Mouse (Mus musculus) kidney, postnatal 0 days (tissue): ENCODE measurements around the gene Tvp23b. TPM values are rescaled to one million over a fixed set of nuclear protein-coding genes. Genes with fewer than 3 reads are reported as not detected.
A peak's percentile ranks its signal among the peaks of the same experiment; 100 is the strongest.

Experiments
- ATAC-seq: fragments of 200-750 bp; cut with Nextera tagmentation; replicated peaks from 2 replicates; pipeline ENCODE4 v1.8.0; 2017; ENCODE audit warnings: low read depth, moderate number of reproducible peaks, moderate TSS enrichment, moderate library complexity; ENCODE audit not compliant: low FRiP score
- DNase-seq: peaks from one replicate; pipeline ENCODE4 v3.0.0-alpha.2; 2016; ENCODE audit warnings: low spot score
- H3K27ac ChIP-seq: fragments of 300-500 bp; sonication (generic); 2 replicates; pipeline ENCODE4 v1.5.1; 2014; ENCODE audit warnings: mild to moderate bottlenecking
- H3K27me3 ChIP-seq: fragments of 300-500 bp; sonication (generic); 2 replicates; pipeline ENCODE4 v1.6.1; 2014; ENCODE audit warnings: low read length, mixed read lengths; ENCODE audit not compliant: insufficient read depth
- H3K36me3 ChIP-seq: fragments of 300-500 bp; sonication (generic); 2 replicates; pipeline ENCODE4 v1.6.1; 2014; ENCODE audit warnings: low read length, mixed read lengths; ENCODE audit not compliant: insufficient read depth
- H3K4me1 ChIP-seq: fragments of 300-500 bp; sonication (generic); replicated peaks from 2 replicates; pipeline ENCODE4 v1.6.1; 2014; ENCODE audit warnings: antibody characterized with exemption, low read length, mixed read lengths; ENCODE audit not compliant: insufficient read depth
- H3K4me2 ChIP-seq: fragments of 300-500 bp; sonication (generic); 2 replicates; pipeline ENCODE4 v1.6.1; 2014; ENCODE audit warnings: mild to moderate bottlenecking, low read length, moderate library complexity, mixed read lengths
- H3K4me3 ChIP-seq: fragments of 300-500 bp; sonication (generic); replicated peaks from 2 replicates; pipeline ENCODE4 v1.5.1; 2014; ENCODE audit warnings: low read depth, low read length
- H3K9ac ChIP-seq: fragments of 300-500 bp; sonication (generic); 2 replicates; pipeline ENCODE4 v1.6.1; 2014; ENCODE audit warnings: low read depth, low read length
- H3K9me3 ChIP-seq: fragments of 300-500 bp; sonication (generic); replicated peaks from 2 replicates; pipeline ENCODE4 v1.6.1; 2016; ENCODE audit warnings: low read length, inconsistent platforms, mixed read lengths
- CTCF ChIP-seq: IDR thresholded peaks from 2 replicates; pipeline ENCODE4 v1.5.1; 2016; ENCODE audit warnings: antibody characterized with exemption, low read depth, mild to moderate bottlenecking, moderate library complexity
- WGBS: fragments of 180-500 bp; shearing (Covaris S2); extraction: QIAGEN DNeasy Blood & Tissue Kit; methylation state at CpG from one replicate; pipeline ENCODE4 v1.1.7; 2014; 5-methylcytosine and 5-hydroxymethylcytosine counted together
- polyA plus RNA-seq: library from polyadenylated mRNA; unstranded; fragments of >200 nt; fragmentation: Nextera tagmentation; extraction: Ambion mirVana; gene quantifications from 2 replicates; pipeline ENCODE4 v1.2.1, GENCODE M21; 2015

Tvp23b gene
- polyA plus RNA-seq, 1 experiment from 2014 or later, result 83.7 TPM

DNA sequence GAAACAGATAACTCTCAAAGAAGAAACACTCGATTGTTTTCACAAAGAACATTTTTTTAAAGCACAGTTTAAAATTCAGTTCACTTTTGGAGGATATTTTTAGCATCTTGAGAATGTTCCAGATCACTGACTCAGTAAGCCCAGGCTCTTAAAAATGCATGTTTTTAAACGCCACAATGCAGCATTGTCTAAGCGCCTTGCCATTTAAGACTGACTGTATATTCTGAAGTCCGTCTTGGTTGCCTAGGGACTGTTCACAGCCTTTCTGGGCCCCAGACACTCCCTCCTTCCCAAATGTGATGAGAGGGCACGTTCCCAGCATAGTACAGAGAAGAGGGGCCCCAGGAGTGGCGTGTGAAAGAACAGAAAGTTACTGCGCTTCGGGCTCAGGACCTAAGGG lies 32.1 kb downstream of the Tvp23b start:
- DNase-seq, result peak; percentile 37

DNA sequence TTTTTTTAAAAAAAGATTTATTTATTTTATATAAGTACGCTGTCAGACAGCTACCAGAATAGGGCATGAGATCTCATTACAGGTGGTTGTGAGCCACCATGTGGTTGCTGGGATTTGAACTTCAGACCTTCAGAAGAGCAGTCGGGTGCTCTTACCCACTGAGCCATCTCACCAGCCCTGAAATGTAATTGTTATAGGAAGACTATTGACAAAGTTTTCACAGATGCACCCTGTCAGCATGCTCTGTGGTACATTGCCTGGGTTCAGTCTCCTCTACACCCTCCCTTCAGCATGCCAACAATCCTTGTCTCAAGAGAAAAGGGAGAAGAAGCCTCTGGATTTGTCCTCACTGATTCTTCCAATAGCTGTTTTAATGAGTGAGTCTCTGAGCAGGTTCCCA lies 33.9 kb downstream of the Tvp23b start:
- 92% methylated on average over 2 of the region's 2 CpGs for WGBS

More for the DNA sequence above, 32.1 kb downstream of the Tvp23b start:
- no peaks in the 10 kb centered on the region for H3K4me1 ChIP-seq
- H3K9me3 ChIP-seq, result no peaks in the 10 kb centered on the region
- no peak overlapping the region for H3K27ac ChIP-seq
- H3K4me3 ChIP-seq, result no peak overlapping the region
- no peak overlapping the region for H3K4me2 ChIP-seq
- H3K9ac ChIP-seq, result no peak overlapping the region
- H3K36me3 ChIP-seq, result no peaks in the 10 kb centered on the region
- TF ChIP-seq CTCF, result no peak
- H3K27me3 ChIP-seq, result no peaks in the 10 kb centered on the region
- no peak for ATAC-seq
- 41% methylated on average over 8 of the region's 8 CpGs for WGBS

DNA sequence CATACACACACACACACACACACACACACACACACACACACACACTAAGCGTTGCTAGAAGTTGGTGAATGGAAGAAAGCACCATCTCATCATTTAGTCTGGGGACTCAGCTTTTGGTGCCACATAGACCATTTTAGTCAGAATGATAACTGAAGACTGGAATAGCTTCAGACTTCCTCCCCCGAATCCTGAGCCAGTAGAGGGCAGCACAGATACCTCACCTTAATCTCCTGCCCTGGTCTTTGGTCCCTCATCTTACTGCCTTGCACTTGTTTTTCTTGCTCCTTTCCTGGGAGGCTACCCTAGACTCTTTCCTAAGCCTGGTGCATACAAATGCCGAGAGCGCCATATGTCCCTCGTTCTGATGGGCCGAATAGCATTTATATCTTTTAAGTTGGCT lies 35.3 kb downstream of the Tvp23b start:
- 56% methylated on average over 6 of the region's 6 CpGs for WGBS
- H3K4me3 ChIP-seq, result no peak overlapping the region
- H3K4me2 ChIP-seq, result no peak overlapping the region

More for the DNA sequence above, 33.9 kb downstream of the Tvp23b start:
- Histone ChIP-seq H3K4me1 (no peaks in the 10 kb centered on the region), H3K36me3 (no peaks in the 10 kb centered on the region), H3K27ac (no peak overlapping the region), H3K27me3 (no peaks in the 10 kb centered on the region), H3K4me3 (no peak overlapping the region), H3K9me3 (no peaks in the 10 kb centered on the region), H3K4me2 (no peak overlapping the region), H3K9ac (no peak overlapping the region)
- DNase-seq (no peak), ATAC-seq (no peak)
- TF ChIP-seq CTCF, result no peak

DNA sequence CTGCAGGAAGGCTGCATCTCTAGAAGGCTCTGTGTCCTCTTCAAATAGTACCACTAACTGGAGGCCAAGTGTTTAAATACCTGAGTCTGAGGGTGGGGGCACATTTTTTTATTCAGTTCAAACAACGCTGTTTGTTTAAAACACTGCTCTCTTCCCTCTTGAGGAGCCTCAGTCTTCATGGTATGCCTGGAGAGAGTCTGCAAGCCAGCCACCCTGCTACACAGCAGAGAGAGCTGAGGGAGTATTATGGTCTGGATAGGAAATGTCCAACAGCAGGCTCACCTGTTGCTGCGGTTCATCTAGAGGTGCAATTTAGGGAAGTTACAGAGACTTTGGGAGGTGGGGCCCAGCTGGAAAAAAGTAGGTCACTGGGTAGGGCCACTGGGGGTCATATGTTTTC lies 36.2 kb downstream of the Tvp23b start:
- H3K27me3 ChIP-seq, result no peaks in the 10 kb centered on the region
- no peaks in the 10 kb centered on the region for H3K4me1 ChIP-seq
- H3K4me2 ChIP-seq, result no peak overlapping the region
- no peak overlapping the region for H3K4me3 ChIP-seq
- ATAC-seq (no peak), DNase-seq (no peak)
- H3K9ac ChIP-seq, result no peak overlapping the region
- TF ChIP-seq CTCF, result no peak
- H3K9me3 ChIP-seq, result no peaks in the 10 kb centered on the region
- no peak overlapping the region for H3K27ac ChIP-seq
- 81% methylated on average over 2 of the region's 2 CpGs for WGBS
- H3K36me3 ChIP-seq, result no peaks in the 10 kb centered on the region

More for the DNA sequence above, 35.3 kb downstream of the Tvp23b start:
- Histone ChIP-seq H3K4me1 (no peaks in the 10 kb centered on the region), H3K27ac (no peak overlapping the region), H3K27me3 (no peaks in the 10 kb centered on the region), H3K9me3 (no peaks in the 10 kb centered on the region), H3K36me3 (no peaks in the 10 kb centered on the region), H3K9ac (no peak overlapping the region)
- ATAC-seq (no peak), DNase-seq (peak; percentile 49)
- peak; percentile 63 for TF ChIP-seq CTCF

DNA sequence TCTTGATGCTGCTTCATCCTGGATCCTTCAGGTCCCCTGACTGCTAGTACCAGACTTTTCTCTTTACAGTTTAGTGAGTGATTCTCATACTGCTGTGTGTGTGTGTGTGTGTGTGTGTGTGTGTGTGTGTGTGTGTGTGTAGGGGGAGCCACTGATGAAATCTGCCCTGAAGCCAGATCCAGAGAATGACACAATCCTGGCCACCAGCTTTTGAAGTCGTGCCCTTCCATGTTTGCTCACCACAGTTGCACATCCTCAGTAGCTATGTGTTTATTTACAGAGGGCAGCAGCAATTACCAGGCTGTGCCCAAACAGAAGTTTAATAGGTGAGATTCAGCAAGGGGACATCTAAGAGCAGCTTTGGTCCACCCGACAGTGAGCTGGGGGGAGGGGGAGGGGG lies 37.5 kb downstream of the Tvp23b start:
- no peaks in the 10 kb centered on the region for H3K4me1 ChIP-seq
- H3K36me3 ChIP-seq, result no peaks in the 10 kb centered on the region
- WGBS, result 32% methylated on average over 2 of the region's 2 CpGs
- H3K4me3 ChIP-seq, result no peak overlapping the region
- no peaks in the 10 kb centered on the region for H3K27me3 ChIP-seq
- no peak for TF ChIP-seq CTCF
- no peak for ATAC-seq
- no peak overlapping the region for H3K4me2 ChIP-seq
- H3K27ac ChIP-seq, result no peak overlapping the region
- no peak overlapping the region for H3K9ac ChIP-seq
- H3K9me3 ChIP-seq, result no peaks in the 10 kb centered on the region
- DNase-seq, result no peak

DNA sequence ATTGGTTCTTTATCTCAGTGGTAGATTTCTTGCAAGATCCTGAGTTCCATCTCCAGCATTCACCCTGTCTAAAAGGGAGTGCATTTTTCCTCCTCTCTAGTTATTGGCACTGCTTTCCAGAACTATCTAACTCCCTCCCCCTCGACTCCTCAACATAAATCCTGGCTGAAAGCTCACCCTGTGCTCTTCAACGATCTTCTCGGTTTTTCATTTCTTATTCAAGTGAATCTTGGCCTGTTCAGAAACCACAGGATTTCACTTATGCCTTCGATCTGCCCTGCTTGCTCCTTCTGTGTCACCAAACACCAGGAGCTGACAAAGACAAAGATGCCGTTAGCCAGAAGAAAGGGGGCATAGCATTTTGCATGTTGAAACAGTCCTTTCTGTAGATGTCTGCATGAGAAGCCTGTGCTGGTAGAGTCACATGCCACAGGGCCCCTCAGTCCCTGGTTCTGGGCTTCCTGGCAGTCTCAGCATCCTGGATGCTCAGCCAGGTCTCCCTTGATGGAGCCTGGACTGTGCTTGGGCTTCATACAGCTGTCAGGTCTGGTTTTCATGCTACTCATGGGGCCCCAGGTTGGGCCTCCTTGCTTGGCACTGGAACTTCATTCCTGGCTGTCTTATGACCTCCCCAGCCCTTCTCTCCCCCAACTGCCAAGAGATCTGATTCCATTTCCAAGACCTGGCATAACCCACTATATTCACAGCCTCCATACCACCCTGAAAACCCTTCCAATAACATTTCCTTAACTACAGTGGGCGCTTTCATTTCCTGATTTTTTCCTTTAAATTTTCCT lies 40.9 kb downstream of the Tvp23b start:
- TF ChIP-seq CTCF, result no peak
- 0 out of 2 replicates have a peak overlapping the region, but pooled peaks have one; percentile 42 for H3K4me2 ChIP-seq
- no peaks in the 10 kb centered on the region for H3K27me3 ChIP-seq
- no peak overlapping the region for H3K4me3 ChIP-seq
- no peaks in the 10 kb centered on the region for H3K9me3 ChIP-seq
- H3K27ac ChIP-seq, result peak overlapping the region; percentile 51; the same call in 1 of the 2 replicates
- ATAC-seq (no peak), DNase-seq (peak; percentile 35)
- 48% methylated on average over 6 of the region's 6 CpGs for WGBS
- no peaks in the 10 kb centered on the region for H3K4me1 ChIP-seq
- H3K9ac ChIP-seq, result no peak overlapping the region
- H3K36me3 ChIP-seq, result no peaks in the 10 kb centered on the region
